Mouse (Mus musculus) brain, adult 2 months (tissue): ENCODE data around the gene Tmie.
"Not testable (repeated sequence)": the region's sequence is repeated elsewhere in the genome, so short reads cannot be mapped to it uniquely, and the experiment has no call there.

Experiments
- DNase-seq: peaks from one replicate; pipeline ENCODE4 v3.0.0; 2011; ENCODE audit warnings: low read depth, low spot score

Tmie gene

GRCm38 (mm10) chr9:110836112-110836511, 43.8 kb downstream of the Tmie start:
- peak; percentile 23 for DNase-seq

GRCm38 (mm10) chr9:110834961-110835360, 45.0 kb downstream of the Tmie start:
- no peak for DNase-seq

GRCm38 (mm10) chr9:110834411-110834810, 45.5 kb downstream of the Tmie start, which contains the start of gene Prss45:
Gene Prss45 (plus strand): TSS chr9:110834588.
- DNase-seq, result no peak

- no peak for DNase-seq
These were observed 46.9 kb downstream of the Tmie start for GRCm38 (mm10) chr9:110833021-110833420.

GRCm38 (mm10) chr9:110826390-110826789, 53.5 kb downstream of the Tmie start, which contains the start of gene Prss43:
Gene Prss43 (plus strand): TSS chr9:110826690.
- DNase-seq, result no peak

- DNase-seq, result no peak
These were observed 54.1 kb downstream of the Tmie start for GRCm38 (mm10) chr9:110825832-110826231.

GRCm38 (mm10) chr9:110825426-110825825, 54.5 kb downstream of the Tmie start:
- DNase-seq, result no peak

GRCm38 (mm10) chr9:110821436-110821835, 58.5 kb downstream of the Tmie start:
- DNase-seq, result no peak

GRCm38 (mm10) chr9:110820546-110820945, 59.4 kb downstream of the Tmie start:
- DNase-seq, result not testable (repeated sequence)
